Mouse (Mus musculus) forebrain, embryonic 10.5 days (tissue): ENCODE measurements around the gene Adcy1. TPM values are rescaled to one million over a fixed set of nuclear protein-coding genes. Genes with fewer than 3 reads are reported as not detected.
A peak's percentile ranks its signal among the peaks of the same experiment; 100 is the strongest.

ENCODE experiments used
- DNase-seq: peaks from one replicate; pipeline ENCODE4 v3.0.0-alpha.2; 2017; ENCODE audit warnings: low spot score; ENCODE audit errors: extremely low spot score
- H3K27ac ChIP-seq: fragments of 300-500 bp; sonication (generic); 2 replicates; pipeline ENCODE4 v1.5.1; 2016; ENCODE audit warnings: mild to moderate bottlenecking
- H3K27me3 ChIP-seq: fragments of 300-500 bp; sonication (generic); 2 replicates; pipeline ENCODE4 v1.6.1; 2016; ENCODE audit warnings: mild to moderate bottlenecking; ENCODE audit not compliant: poor library complexity, severe bottlenecking
- H3K36me3 ChIP-seq: fragments of 300-500 bp; sonication (generic); replicated peaks from 2 replicates; pipeline ENCODE4 v1.6.1; 2016; ENCODE audit warnings: mild to moderate bottlenecking, moderate library complexity
- H3K4me1 ChIP-seq: fragments of 300-500 bp; sonication (generic); 2 replicates; pipeline ENCODE4 v1.6.1; 2016
- H3K4me3 ChIP-seq: fragments of 300-500 bp; sonication (generic); 2 replicates; pipeline ENCODE4 v1.5.1; 2016; ENCODE audit warnings: mild to moderate bottlenecking, moderate library complexity
- H3K9me3 ChIP-seq: fragments of 300-500 bp; sonication (generic); 2 replicates; pipeline ENCODE4 v1.6.1; 2016; ENCODE audit warnings: mild to moderate bottlenecking, moderate library complexity
- WGBS: fragments of 180-500 bp; shearing (Covaris S2); methylation state at CpG from one replicate; pipeline ENCODE4 v1.1.7; 2016; 5-methylcytosine and 5-hydroxymethylcytosine counted together
- polyA plus RNA-seq: library from polyadenylated mRNA; unstranded; fragments of >200 nt; fragmentation: Nextera tagmentation; extraction: Ambion mirVana; gene quantifications from 2 replicates; pipeline ENCODE4 v1.2.1, GENCODE M21; 2016

Adcy1 gene
- polyA plus RNA-seq, 1 experiment from 2014 or later = 0.86 TPM

DNA sequence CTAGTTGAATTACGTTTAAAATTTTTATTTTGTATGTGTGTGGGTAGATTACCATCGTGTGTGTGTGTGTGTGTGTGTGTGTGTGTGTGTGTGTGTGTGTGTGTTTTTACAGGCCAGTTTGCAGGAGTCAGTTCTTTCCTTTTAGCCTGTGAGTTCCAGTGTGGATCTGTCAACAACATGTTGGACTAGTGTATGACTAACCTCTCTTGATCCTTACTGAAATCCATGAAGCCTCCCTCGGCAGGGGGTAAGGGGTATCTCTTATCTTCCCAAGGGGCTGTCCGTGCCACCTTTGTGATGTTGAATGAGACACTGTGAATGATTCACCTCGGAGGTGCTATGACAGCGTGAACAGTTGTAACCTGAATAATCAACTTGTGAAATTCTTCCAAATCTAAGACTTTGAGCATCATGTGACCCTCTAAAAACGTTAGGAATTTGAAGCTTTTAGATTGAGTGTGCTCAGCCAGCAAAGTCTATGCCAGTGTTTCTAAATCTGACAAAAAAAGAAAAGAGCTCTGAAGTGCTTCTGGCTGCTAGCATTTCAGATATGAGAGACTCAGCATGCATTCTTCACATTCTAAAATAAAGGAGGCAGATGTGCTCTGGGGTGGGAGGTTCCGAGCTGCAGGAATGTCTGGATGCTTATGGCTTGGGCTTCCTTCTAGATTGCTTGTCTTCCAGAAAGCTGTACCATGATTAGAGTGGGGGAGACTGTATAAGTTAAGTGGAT, 66.2 kb downstream of the Adcy1 start:
- 0 out of 2 replicates have a peak, but pooled peaks cover 2% of the 10 kb centered on the region for H3K36me3 ChIP-seq
- no peak for DNase-seq
- no peak overlapping the region for H3K27ac ChIP-seq
- H3K9me3 ChIP-seq = no peaks in the 10 kb centered on the region
- no peak overlapping the region for H3K4me3 ChIP-seq
- 87% methylated on average over 8 of the region's 8 CpGs for WGBS
- no peaks in the 10 kb centered on the region for H3K27me3 ChIP-seq
- H3K4me1 ChIP-seq = peaks cover 5% of the 10 kb centered on the region; the same call in 1 of the 2 replicates

DNA sequence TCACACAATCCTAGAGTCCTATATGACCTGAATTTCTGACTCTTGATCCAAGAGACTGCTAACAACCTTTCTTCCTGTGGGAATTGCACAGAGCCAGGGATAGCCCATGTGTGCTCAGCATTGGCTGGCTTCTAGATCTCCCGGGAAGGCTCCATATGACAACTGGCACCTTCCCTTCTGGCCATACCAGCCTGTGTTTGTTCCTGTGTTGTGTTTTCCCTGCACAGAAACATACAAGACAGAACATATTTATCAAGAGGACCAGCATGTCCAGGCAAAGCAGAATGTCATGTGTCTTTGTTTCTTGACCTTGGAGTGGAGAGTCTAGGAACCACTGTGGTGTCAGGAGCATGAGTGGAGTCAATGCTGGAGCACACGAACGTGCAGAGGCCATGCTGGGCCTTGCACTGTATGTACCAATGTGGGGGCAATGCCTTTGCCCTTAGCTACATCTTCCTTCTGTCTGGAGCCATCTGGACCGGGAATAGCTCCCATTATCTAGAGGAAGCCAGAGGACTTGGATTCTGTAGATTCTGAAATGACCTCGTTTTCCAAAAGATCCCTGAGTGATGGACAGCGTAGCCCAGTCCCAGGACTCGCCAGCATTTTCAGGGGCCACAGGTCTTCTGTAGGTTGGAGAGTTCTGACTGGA, 69.6 kb downstream of the Adcy1 start:
- Histone ChIP-seq H3K27ac (no peak overlapping the region), H3K4me1 (no peaks in the 10 kb centered on the region), H3K9me3 (no peaks in the 10 kb centered on the region), H3K4me3 (no peak overlapping the region), H3K27me3 (no peaks in the 10 kb centered on the region), H3K36me3 (0 out of 2 replicates have a peak, but pooled peaks cover 2% of the 10 kb centered on the region)
- no peak for DNase-seq
- 93% methylated on average over 7 of the region's 7 CpGs for WGBS

- Histone ChIP-seq H3K36me3 (0 out of 2 replicates have a peak, but pooled peaks cover 2% of the 10 kb centered on the region), H3K27me3 (no peaks in the 10 kb centered on the region), H3K4me3 (no peak overlapping the region), H3K27ac (no peak overlapping the region), H3K4me1 (no peaks in the 10 kb centered on the region), H3K9me3 (no peaks in the 10 kb centered on the region)
- no peak for DNase-seq
- 95% methylated on average over 5 of the region's 5 CpGs for WGBS
Measured at GRCm38 (mm10) chr11:7133736-7134135, 70.4 kb downstream of the Adcy1 start.

- H3K27me3 ChIP-seq = no peaks in the 10 kb centered on the region
- DNase-seq = no peak
- 94% methylated on average over 5 of the region's 5 CpGs for WGBS
- H3K27ac ChIP-seq = no peak overlapping the region
- no peak overlapping the region for H3K4me3 ChIP-seq
- H3K36me3 ChIP-seq = 0 out of 2 replicates have a peak, but pooled peaks cover 2% of the 10 kb centered on the region
- no peaks in the 10 kb centered on the region for H3K4me1 ChIP-seq
- H3K9me3 ChIP-seq = no peaks in the 10 kb centered on the region
Measured at GRCm38 (mm10) chr11:7134319-7134718, 71.0 kb downstream of the Adcy1 start.

DNA sequence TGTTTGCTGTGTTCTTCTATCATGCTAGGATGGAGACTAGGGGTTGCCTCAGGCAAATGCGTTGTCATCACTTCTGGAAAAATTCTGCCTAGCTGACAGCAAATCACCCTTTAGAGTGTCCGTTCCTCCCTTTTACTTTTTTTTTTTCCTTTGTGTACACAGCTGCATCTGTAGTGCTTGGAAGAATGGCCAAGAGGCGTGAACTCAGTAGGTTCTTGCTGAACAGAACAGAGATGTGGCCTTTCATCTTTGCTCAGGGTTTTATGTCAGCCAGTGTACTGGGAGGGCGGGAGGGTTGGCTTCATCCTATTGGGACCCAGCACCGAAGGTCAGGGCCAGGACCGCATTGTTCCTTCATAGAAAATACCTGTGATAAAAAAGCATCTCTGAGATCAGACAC, 72.0 kb downstream of the Adcy1 start:
- peaks cover 2% of the 10 kb centered on the region; the same call in 1 of the 2 replicates for H3K36me3 ChIP-seq
- 82% methylated on average over 6 of the region's 6 CpGs for WGBS
- H3K9me3 ChIP-seq = no peaks in the 10 kb centered on the region
- DNase-seq = no peak
- H3K4me1 ChIP-seq = no peaks in the 10 kb centered on the region
- no peaks in the 10 kb centered on the region for H3K27me3 ChIP-seq
- H3K27ac ChIP-seq = no peak overlapping the region
- no peak overlapping the region for H3K4me3 ChIP-seq

DNA sequence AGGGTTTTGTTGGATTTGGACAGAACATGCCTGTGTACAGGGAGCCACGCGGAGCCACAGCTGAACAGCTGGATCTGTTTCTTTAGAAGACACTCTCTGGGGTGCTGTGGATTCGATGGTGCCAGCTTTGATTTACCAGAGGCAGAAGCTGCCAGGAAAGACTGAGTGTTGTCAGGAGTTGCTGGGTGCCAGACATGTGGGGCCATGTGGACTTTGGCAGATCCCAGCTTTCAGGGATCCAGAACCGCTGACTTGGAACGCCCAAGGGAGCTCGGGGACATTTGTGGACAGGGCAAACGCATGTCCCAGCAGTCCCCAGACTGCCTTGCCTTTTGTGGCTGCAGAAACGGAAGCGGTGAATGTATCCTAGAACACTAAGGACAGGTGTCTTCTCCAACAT, 72.5 kb downstream of the Adcy1 start:
- Histone ChIP-seq H3K27me3 (no peaks in the 10 kb centered on the region), H3K4me1 (no peaks in the 10 kb centered on the region), H3K9me3 (no peaks in the 10 kb centered on the region), H3K36me3 (peaks cover 1% of the 10 kb centered on the region; the same call in 1 of the 2 replicates), H3K4me3 (no peak overlapping the region), H3K27ac (0 out of 2 replicates have a peak overlapping the region, but pooled peaks have one; percentile 17)
- 90% methylated on average over 9 of the region's 9 CpGs for WGBS
- no peak for DNase-seq

DNA sequence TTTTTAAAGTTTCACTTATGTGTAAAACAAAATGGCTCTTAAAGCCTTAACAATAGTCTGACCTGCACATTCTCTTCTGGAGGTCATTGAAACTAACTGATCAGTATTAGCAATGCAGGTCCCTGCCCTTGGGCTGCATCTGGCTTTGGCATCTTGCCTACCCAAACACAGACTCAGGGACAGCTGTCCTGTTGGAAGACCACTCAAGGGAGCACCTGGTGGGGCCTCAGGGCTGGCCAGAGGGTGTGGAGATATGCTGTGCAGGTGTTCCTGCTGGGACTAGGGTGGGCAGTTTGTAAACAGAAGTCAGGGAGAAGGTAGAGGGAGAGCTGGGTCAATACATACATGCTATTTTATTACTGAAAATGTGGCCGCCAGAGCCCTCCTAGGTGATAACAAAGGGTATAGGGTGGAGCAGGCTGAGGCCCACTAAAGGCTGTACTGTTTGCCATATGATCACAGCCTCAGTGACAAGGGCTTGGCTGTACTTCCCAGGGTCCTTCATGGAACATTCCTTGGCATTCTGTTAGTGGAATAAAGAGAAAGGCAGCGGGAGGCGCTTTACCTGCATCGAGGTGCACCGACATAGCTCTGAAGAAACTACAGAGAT, 73.1 kb downstream of the Adcy1 start:
- WGBS = 98% methylated on average over 5 of the region's 5 CpGs
- H3K4me1 ChIP-seq = no peaks in the 10 kb centered on the region
- H3K4me3 ChIP-seq = no peak overlapping the region
- DNase-seq = no peak
- no peaks in the 10 kb centered on the region for H3K9me3 ChIP-seq
- no peak overlapping the region for H3K27ac ChIP-seq
- no peaks in the 10 kb centered on the region; the same call in 1 of the 2 replicates for H3K36me3 ChIP-seq
- no peaks in the 10 kb centered on the region for H3K27me3 ChIP-seq

GRCm38 (mm10) chr11:7138370-7138769, 75.1 kb downstream of the Adcy1 start:
- no peak for DNase-seq
- H3K4me1 ChIP-seq = no peaks in the 10 kb centered on the region
- H3K27me3 ChIP-seq = no peaks in the 10 kb centered on the region
- 92% methylated on average over 8 of the region's 8 CpGs for WGBS
- H3K9me3 ChIP-seq = no peaks in the 10 kb centered on the region
- no peak overlapping the region for H3K27ac ChIP-seq
- H3K36me3 ChIP-seq = no peaks in the 10 kb centered on the region; the same call in 1 of the 2 replicates
- no peak overlapping the region for H3K4me3 ChIP-seq

DNA sequence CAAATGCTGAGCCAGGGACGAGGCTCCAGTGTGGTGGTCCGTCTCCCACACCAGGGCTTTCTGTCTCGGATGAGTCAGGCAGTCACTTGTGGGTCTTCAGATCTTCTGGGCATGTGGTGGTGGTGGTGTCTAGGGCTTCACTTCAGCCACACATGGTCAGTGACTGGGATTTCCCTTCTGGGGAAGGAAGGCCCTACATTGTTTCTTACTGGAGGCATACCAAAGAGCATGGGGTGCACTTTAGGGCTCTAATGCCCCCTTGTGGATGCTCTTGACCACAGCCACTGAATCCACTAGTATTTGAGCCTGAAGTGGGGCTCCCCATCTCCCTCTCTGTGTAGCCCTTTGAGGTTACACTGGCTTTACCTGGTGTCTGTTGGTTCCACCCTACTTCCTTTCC, 77.2 kb downstream of the Adcy1 start:
- 96% methylated on average over 3 of the region's 3 CpGs for WGBS
- peak; percentile 28 for DNase-seq

DNA sequence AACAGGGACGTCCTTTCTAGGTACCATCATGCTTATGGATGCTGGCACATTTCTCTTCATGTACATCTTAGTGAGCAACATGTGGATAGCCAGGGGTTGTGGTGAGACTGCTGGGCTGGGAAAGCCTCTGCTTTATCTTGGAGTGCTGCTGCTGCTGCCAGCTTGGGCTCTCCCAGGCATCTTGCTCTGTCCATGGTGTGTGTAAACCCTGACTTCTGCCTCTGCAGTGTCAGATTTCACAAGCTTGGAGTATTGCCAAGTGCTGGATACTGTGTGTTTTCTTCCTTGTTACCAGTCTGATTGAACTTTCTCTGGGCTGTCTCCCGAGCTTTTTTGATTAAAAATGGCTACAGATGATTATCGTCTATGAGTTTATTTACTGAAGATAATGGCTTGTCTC, 79.4 kb downstream of the Adcy1 start:
- no peaks in the 10 kb centered on the region for H3K27me3 ChIP-seq
- no peaks in the 10 kb centered on the region; the same call in 1 of the 2 replicates for H3K36me3 ChIP-seq
- no peak overlapping the region for H3K4me3 ChIP-seq
- H3K9me3 ChIP-seq = no peaks in the 10 kb centered on the region
- DNase-seq = no peak
- H3K4me1 ChIP-seq = no peaks in the 10 kb centered on the region
- no peak overlapping the region for H3K27ac ChIP-seq
- 80% methylated on average over 3 of the region's 3 CpGs for WGBS

More for the DNA sequence above, 77.2 kb downstream of the Adcy1 start:
- no peak overlapping the region for H3K4me3 ChIP-seq
- H3K4me1 ChIP-seq = no peaks in the 10 kb centered on the region
- no peaks in the 10 kb centered on the region for H3K27me3 ChIP-seq
- H3K36me3 ChIP-seq = no peaks in the 10 kb centered on the region; the same call in 1 of the 2 replicates
- no peaks in the 10 kb centered on the region for H3K9me3 ChIP-seq
- no peak overlapping the region for H3K27ac ChIP-seq

- no peak for DNase-seq
- Histone ChIP-seq H3K9me3 (no peaks in the 10 kb centered on the region), H3K4me3 (no peak overlapping the region), H3K27me3 (no peaks in the 10 kb centered on the region), H3K36me3 (no peaks in the 10 kb centered on the region; the same call in 1 of the 2 replicates), H3K27ac (no peak overlapping the region), H3K4me1 (no peaks in the 10 kb centered on the region)
- 89% methylated on average over 11 of the region's 11 CpGs for WGBS
Measured at GRCm38 (mm10) chr11:7144369-7144768, 81.1 kb downstream of the Adcy1 start.

DNA sequence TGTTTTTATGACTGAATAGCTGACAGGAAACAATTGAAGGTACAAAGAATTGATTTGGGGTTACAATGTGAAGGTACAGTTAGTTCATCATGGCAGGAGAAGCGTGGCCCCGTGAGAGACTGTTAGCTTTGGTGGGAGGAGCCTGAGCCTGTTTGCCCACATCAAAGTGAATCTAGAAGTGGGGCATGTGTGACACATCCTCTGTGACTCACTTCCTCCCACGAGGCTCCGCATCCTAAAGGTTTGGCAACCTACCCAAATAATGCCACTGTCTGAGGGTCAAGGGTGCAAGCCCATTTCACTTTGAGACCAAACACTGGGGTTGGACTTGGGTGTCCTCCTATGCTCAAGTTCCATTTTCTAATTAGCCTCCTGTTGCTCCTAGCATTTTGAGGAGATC, 81.9 kb downstream of the Adcy1 start:
- DNase-seq = no peak

DNA sequence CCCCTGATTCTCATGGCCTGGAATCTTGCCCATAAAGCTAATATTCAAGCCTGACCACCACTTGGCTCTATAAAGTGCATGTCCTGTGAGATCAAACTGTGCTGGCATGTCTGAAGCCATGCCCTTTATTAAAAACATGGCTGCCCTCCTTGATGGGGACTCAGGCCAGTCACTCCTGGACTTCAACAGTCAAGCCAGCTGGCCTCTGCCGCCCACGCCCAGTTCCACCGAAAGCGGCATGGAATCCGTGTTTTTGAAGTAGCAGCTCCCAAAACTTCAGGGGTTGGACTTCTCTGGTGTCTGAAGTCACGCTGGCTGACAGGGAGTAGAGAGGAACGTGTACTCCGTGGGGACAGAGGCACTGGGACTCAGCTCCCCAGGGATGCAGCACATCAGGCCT, 84.2 kb downstream of the Adcy1 start:
- Histone ChIP-seq H3K27me3 (no peaks in the 10 kb centered on the region), H3K4me3 (no peak overlapping the region), H3K9me3 (no peaks in the 10 kb centered on the region), H3K27ac (no peak overlapping the region), H3K4me1 (no peaks in the 10 kb centered on the region), H3K36me3 (no peaks in the 10 kb centered on the region)
- DNase-seq = no peak
- 95% methylated on average over 8 of the region's 8 CpGs for WGBS

More for the DNA sequence above, 81.9 kb downstream of the Adcy1 start:
- Histone ChIP-seq H3K4me3 (no peak overlapping the region), H3K27me3 (no peaks in the 10 kb centered on the region), H3K36me3 (no peaks in the 10 kb centered on the region), H3K9me3 (no peaks in the 10 kb centered on the region), H3K27ac (no peak overlapping the region), H3K4me1 (no peaks in the 10 kb centered on the region)
- 94% methylated on average over 4 of the region's 4 CpGs for WGBS
